Mouse (Mus musculus): ENCODE data around the gene Get4. TPM values are rescaled to one million over a fixed set of nuclear protein-coding genes. Genes with fewer than 3 reads are reported as not detected.

Get4 gene
- polyA plus RNA-seq, 1 experiment from 2014 or later: 159 TPM

GRCm38 (mm10) chr5:139313536-139313935 lies 61.4 kb downstream of the Get4 start:
- H3K27ac ChIP-seq (replicated peaks; ENCODE audit: low read depth, low read length): no peak overlapping the region
- no peaks in the 10 kb centered on the region for H3K9me3 ChIP-seq (ENCODE audit: control insufficient read depth, low read length)
- no peak overlapping the region for H3K9ac ChIP-seq (ENCODE audit: low read length)
- DNase-seq (ENCODE audit: low spot score) (no peak), ATAC-seq (ENCODE audit: insufficient number of reproducible peaks, low FRiP score, low TSS enrichment, low read depth) (no peak)
- no peaks in the 10 kb centered on the region for H3K36me3 ChIP-seq (ENCODE audit: control insufficient read depth, insufficient read depth, low read length)
- H3K4me2 ChIP-seq (ENCODE audit: low read depth, severe bottlenecking): no peak overlapping the region
- no peak overlapping the region for H3K4me3 ChIP-seq (ENCODE audit: low read depth, low read length)
- no peaks in the 10 kb centered on the region for H3K27me3 ChIP-seq (ENCODE audit: control insufficient read depth, insufficient read depth, low read length)
- no peaks in the 10 kb centered on the region for H3K4me1 ChIP-seq (ENCODE audit: control insufficient read depth, insufficient read depth, low read length)
- WGBS: 72% methylated on average over 9 of the region's 9 CpGs

- 84% methylated on average over 12 of the region's 12 CpGs for WGBS
- no peaks in the 10 kb centered on the region for H3K27me3 ChIP-seq (ENCODE audit: control insufficient read depth, insufficient read depth, low read length)
- H3K9ac ChIP-seq (ENCODE audit: low read length): no peak overlapping the region
- no peak for ATAC-seq (ENCODE audit: insufficient number of reproducible peaks, low FRiP score, low TSS enrichment, low read depth)
- H3K27ac ChIP-seq (replicated peaks; ENCODE audit: low read depth, low read length): no peak overlapping the region
- DNase-seq (ENCODE audit: low spot score): no peak
- no peaks in the 10 kb centered on the region for H3K4me1 ChIP-seq (ENCODE audit: control insufficient read depth, insufficient read depth, low read length)
- no peak overlapping the region for H3K4me3 ChIP-seq (ENCODE audit: low read depth, low read length)
- H3K9me3 ChIP-seq (ENCODE audit: control insufficient read depth, low read length): no peaks in the 10 kb centered on the region
- no peak overlapping the region for H3K4me2 ChIP-seq (ENCODE audit: low read depth, severe bottlenecking)
- no peaks in the 10 kb centered on the region for H3K36me3 ChIP-seq (ENCODE audit: control insufficient read depth, insufficient read depth, low read length)
Measured at GRCm38 (mm10) chr5:139314941-139315642, 63.0 kb downstream of the Get4 start.

- no peak for ATAC-seq (ENCODE audit: insufficient number of reproducible peaks, low FRiP score, low TSS enrichment, low read depth)
- 67% methylated on average over 6 of the region's 6 CpGs for WGBS
Measured at GRCm38 (mm10) chr5:139316982-139317675, 65.0 kb downstream of the Get4 start.

GRCm38 (mm10) chr5:139317751-139318504 lies 65.8 kb downstream of the Get4 start:
- Histone ChIP-seq H3K9me3 (ENCODE audit: control insufficient read depth, low read length) (no peaks in the 10 kb centered on the region), H3K4me2 (ENCODE audit: low read depth, severe bottlenecking) (no peak overlapping the region), H3K27me3 (ENCODE audit: control insufficient read depth, insufficient read depth, low read length) (peaks cover 2% of the 10 kb centered on the region; the same call in 1 of the 2 replicates), H3K9ac (ENCODE audit: low read length) (no peak overlapping the region), H3K36me3 (ENCODE audit: control insufficient read depth, insufficient read depth, low read length) (no peaks in the 10 kb centered on the region), H3K4me1 (ENCODE audit: control insufficient read depth, insufficient read depth, low read length) (no peaks in the 10 kb centered on the region), H3K4me3 (ENCODE audit: low read depth, low read length) (no peak overlapping the region), H3K27ac (replicated peaks; ENCODE audit: low read depth, low read length) (no peak overlapping the region)
- ATAC-seq (ENCODE audit: insufficient number of reproducible peaks, low FRiP score, low TSS enrichment, low read depth) (no peak), DNase-seq (ENCODE audit: low spot score) (no peak)
- WGBS: 68% methylated on average over 21 of the region's 21 CpGs

More at GRCm38 (mm10) chr5:139316982-139317675, 65.0 kb downstream of the Get4 start:
- H3K36me3 ChIP-seq (ENCODE audit: control insufficient read depth, insufficient read depth, low read length): no peaks in the 10 kb centered on the region
- no peaks in the 10 kb centered on the region for H3K27me3 ChIP-seq (ENCODE audit: control insufficient read depth, insufficient read depth, low read length)
- DNase-seq (ENCODE audit: low spot score): no peak
- no peaks in the 10 kb centered on the region for H3K4me1 ChIP-seq (ENCODE audit: control insufficient read depth, insufficient read depth, low read length)
- no peak overlapping the region for H3K27ac ChIP-seq (replicated peaks; ENCODE audit: low read depth, low read length)
- no peak overlapping the region for H3K4me2 ChIP-seq (ENCODE audit: low read depth, severe bottlenecking)
- no peaks in the 10 kb centered on the region for H3K9me3 ChIP-seq (ENCODE audit: control insufficient read depth, low read length)
- H3K9ac ChIP-seq (ENCODE audit: low read length): no peak overlapping the region
- no peak overlapping the region for H3K4me3 ChIP-seq (ENCODE audit: low read depth, low read length)

Other genes starting within 250 kb of the Get4 start
- gene Prkar1b, start 102.3 kb upstream of the Get4 start, polyA plus RNA-seq (2014; fragmentation: Nextera tagmentation; extraction: Ambion mirVana): 3.4 and 4.8 TPM in 2 replicates
- 11.0 and 12.0 TPM in 2 replicates for gene Dnaaf5, start 102.1 kb upstream of the Get4 start, polyA plus RNA-seq (2014; fragmentation: Nextera tagmentation; extraction: Ambion mirVana)
- 46.2 and 49.4 TPM in 2 replicates for gene Sun1, start 51.7 kb upstream of the Get4 start, polyA plus RNA-seq (2014; fragmentation: Nextera tagmentation; extraction: Ambion mirVana)
- gene Adap1, start 73.3 kb downstream of the Get4 start, polyA plus RNA-seq (2014; fragmentation: Nextera tagmentation; extraction: Ambion mirVana): 0.17 and 0.69 TPM in 2 replicates
- gene Cox19, start 99.1 kb downstream of the Get4 start, polyA plus RNA-seq (2014; fragmentation: Nextera tagmentation; extraction: Ambion mirVana): 117 and 120 TPM in 2 replicates
- gene Cyp2w1, start 100.3 kb downstream of the Get4 start, polyA plus RNA-seq (2014; fragmentation: Nextera tagmentation; extraction: Ambion mirVana): not detected in 2 replicates
- gene Gpr146, start 125.4 kb downstream of the Get4 start, polyA plus RNA-seq (2014; fragmentation: Nextera tagmentation; extraction: Ambion mirVana): 1.9 and 2.3 TPM in 2 replicates
- 0.62 and 0.89 TPM in 2 replicates for gene C130050O18Rik, start 153.0 kb downstream of the Get4 start, polyA plus RNA-seq (2014; fragmentation: Nextera tagmentation; extraction: Ambion mirVana)
- 0.80 and 1.1 TPM in 2 replicates for gene Gper1, start 170.8 kb downstream of the Get4 start, polyA plus RNA-seq (2014; fragmentation: Nextera tagmentation; extraction: Ambion mirVana)
- gene 3110082I17Rik, start 208.2 kb downstream of the Get4 start, polyA plus RNA-seq (2014; fragmentation: Nextera tagmentation; extraction: Ambion mirVana): 37.9 and 39.7 TPM in 2 replicates
- gene Zfand2a, start 232.2 kb downstream of the Get4 start, polyA plus RNA-seq (2014; fragmentation: Nextera tagmentation; extraction: Ambion mirVana): 8.0 and 9.1 TPM in 2 replicates